Mouse (Mus musculus): ENCODE data around the gene Gm10260. TPM values are rescaled to one million over a fixed set of nuclear protein-coding genes. Genes with fewer than 3 reads are reported as not detected.

Gene Gm10260
- polyA plus RNA-seq, 1 experiment from 2014 or later: 9.0 TPM

DNA sequence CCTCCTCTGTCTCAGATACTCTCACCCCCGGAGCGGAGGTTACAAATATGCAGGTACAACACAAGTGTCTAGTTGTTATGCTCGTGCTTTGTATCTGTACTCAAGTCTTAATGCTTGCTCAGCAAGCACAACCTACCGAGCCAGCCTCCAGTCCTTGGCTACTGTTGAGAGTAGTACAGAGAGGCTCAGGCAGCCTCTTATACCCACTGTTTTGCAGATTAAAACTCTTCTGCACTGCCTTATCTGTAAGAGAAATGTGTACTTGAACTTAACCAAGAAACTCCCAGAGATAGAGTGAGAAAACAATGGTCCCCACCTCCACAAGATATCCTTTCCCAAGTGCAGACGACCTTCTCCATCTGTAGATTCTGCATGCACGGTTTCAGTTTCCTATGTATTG is 24.5 kb downstream of the Gm10260 start:
- no peaks in the 10 kb centered on the region for H3K36me3 ChIP-seq (ENCODE audit: control insufficient read depth, insufficient read depth, low read length)
- H3K9ac ChIP-seq (ENCODE audit: low read depth, low read length): no peak overlapping the region
- H3K4me2 ChIP-seq (replicated peaks; ENCODE audit: low read depth, low read length): no peak overlapping the region
- no peak overlapping the region for H3K27ac ChIP-seq (ENCODE audit: low read depth, low read length)
- H3K9me3 ChIP-seq (ENCODE audit: control insufficient read depth, low read length): no peaks in the 10 kb centered on the region
- WGBS: 88% methylated on average over 6 of the region's 6 CpGs
- H3K4me1 ChIP-seq (ENCODE audit: control insufficient read depth, insufficient read depth, low read length): no peaks in the 10 kb centered on the region
- H3K27me3 ChIP-seq (ENCODE audit: control insufficient read depth, insufficient read depth, low read length): no peaks in the 10 kb centered on the region
- no peak overlapping the region for H3K4me3 ChIP-seq (ENCODE audit: low read length)
- ATAC-seq (ENCODE audit: low FRiP score, low TSS enrichment): no peak

DNA sequence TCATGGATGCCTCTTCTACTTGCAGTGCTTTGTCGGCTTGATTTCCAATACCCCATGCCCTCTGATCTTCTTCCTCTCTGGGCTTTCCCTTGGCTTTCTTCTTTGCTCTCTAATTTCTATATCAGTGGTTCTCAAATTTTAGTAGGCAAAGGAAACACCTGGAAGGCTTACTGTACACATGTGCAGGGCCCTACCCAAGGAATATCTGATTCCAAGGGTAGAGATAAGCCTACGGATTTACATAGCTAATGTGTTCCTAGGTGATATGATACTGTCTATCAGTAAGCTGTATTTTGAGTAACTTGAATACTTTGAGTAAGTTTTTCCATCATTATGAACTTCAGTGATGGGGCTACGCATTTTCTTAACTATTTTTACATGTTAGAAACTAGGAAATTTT is 25.7 kb downstream of the Gm10260 start:
- WGBS: 90% methylated on average over 3 of the region's 3 CpGs
- H3K36me3 ChIP-seq (ENCODE audit: control insufficient read depth, insufficient read depth, low read length): no peaks in the 10 kb centered on the region
- H3K9ac ChIP-seq (ENCODE audit: low read depth, low read length): no peak overlapping the region
- H3K9me3 ChIP-seq (ENCODE audit: control insufficient read depth, low read length): no peaks in the 10 kb centered on the region
- no peak overlapping the region for H3K4me3 ChIP-seq (ENCODE audit: low read length)
- H3K4me2 ChIP-seq (replicated peaks; ENCODE audit: low read depth, low read length): no peak overlapping the region
- no peaks in the 10 kb centered on the region for H3K4me1 ChIP-seq (ENCODE audit: control insufficient read depth, insufficient read depth, low read length)
- H3K27me3 ChIP-seq (ENCODE audit: control insufficient read depth, insufficient read depth, low read length): no peaks in the 10 kb centered on the region
- H3K27ac ChIP-seq (ENCODE audit: low read depth, low read length): no peak overlapping the region
- ATAC-seq (ENCODE audit: low FRiP score, low TSS enrichment): no peak

DNA sequence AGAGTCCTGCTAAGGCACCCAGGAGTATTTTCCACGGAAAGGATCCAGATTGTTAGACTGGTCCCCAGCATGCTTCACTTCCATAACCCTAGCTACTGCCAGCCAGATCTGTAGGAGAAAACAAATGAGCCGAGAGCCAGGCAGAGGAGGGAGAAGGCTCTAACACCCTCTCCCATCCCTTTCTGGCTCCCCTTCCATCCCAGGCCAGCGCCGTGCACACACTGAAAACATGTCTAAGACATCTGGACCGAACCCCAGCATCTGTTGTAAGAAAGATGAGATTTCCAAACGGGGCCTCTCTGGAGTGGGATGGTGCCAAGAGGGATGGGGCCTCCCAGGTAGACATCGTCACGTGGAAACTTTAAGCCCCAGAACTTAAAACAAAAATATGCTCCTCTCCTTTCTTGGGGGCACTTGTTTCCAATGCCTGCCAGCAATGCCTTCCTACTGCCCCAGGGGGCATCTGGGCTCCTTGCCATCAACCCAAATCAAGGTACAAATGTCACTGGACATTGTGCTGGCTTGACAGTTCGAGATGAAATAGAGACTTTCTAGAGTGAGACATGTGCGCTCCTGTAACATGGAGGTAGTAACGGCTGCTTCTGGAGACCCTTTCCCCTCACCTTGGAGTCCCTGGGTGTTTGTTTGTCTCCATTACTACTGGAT is 35.1 kb downstream of the Gm10260 start:
- no peaks in the 10 kb centered on the region for H3K9me3 ChIP-seq (ENCODE audit: control insufficient read depth, low read length)
- no peaks in the 10 kb centered on the region for H3K4me1 ChIP-seq (ENCODE audit: control insufficient read depth, insufficient read depth, low read length)
- no peak overlapping the region for H3K27ac ChIP-seq (ENCODE audit: low read depth, low read length)
- no peak overlapping the region for H3K4me2 ChIP-seq (replicated peaks; ENCODE audit: low read depth, low read length)
- no peaks in the 10 kb centered on the region for H3K27me3 ChIP-seq (ENCODE audit: control insufficient read depth, insufficient read depth, low read length)
- no peaks in the 10 kb centered on the region for H3K36me3 ChIP-seq (ENCODE audit: control insufficient read depth, insufficient read depth, low read length)
- no peak for ATAC-seq (ENCODE audit: low FRiP score, low TSS enrichment)
- 80% methylated on average over 11 of the region's 11 CpGs for WGBS
- no peak overlapping the region for H3K9ac ChIP-seq (ENCODE audit: low read depth, low read length)
- no peak overlapping the region for H3K4me3 ChIP-seq (ENCODE audit: low read length)

DNA sequence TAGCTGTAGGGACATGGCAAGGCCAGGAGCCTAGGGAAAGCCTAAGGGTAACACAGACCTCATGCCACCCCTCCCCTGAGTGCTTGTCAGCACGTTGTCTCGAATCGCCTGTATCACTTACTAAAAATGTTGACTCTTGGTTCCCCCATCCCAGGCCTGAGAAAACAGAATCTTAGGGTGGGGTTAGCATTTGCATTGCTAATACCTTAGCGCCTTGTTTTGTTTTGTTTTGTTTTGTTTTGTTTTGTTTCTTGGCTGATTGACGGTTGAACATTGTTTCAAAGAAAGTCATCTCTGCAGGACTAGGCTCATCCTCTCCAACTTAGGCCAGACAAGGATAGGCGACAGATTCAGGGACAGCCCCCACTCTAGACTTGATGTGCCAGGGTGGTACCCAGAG is 35.9 kb downstream of the Gm10260 start:
- no peak overlapping the region for H3K4me3 ChIP-seq (ENCODE audit: low read length)
- no peak overlapping the region for H3K27ac ChIP-seq (ENCODE audit: low read depth, low read length)
- ATAC-seq (ENCODE audit: low FRiP score, low TSS enrichment): no peak
- no peaks in the 10 kb centered on the region for H3K27me3 ChIP-seq (ENCODE audit: control insufficient read depth, insufficient read depth, low read length)
- no peaks in the 10 kb centered on the region for H3K9me3 ChIP-seq (ENCODE audit: control insufficient read depth, low read length)
- no peaks in the 10 kb centered on the region for H3K4me1 ChIP-seq (ENCODE audit: control insufficient read depth, insufficient read depth, low read length)
- H3K9ac ChIP-seq (ENCODE audit: low read depth, low read length): no peak overlapping the region
- H3K36me3 ChIP-seq (ENCODE audit: control insufficient read depth, insufficient read depth, low read length): no peaks in the 10 kb centered on the region
- H3K4me2 ChIP-seq (replicated peaks; ENCODE audit: low read depth, low read length): no peak overlapping the region
- WGBS: 73% methylated on average over 6 of the region's 6 CpGs

DNA sequence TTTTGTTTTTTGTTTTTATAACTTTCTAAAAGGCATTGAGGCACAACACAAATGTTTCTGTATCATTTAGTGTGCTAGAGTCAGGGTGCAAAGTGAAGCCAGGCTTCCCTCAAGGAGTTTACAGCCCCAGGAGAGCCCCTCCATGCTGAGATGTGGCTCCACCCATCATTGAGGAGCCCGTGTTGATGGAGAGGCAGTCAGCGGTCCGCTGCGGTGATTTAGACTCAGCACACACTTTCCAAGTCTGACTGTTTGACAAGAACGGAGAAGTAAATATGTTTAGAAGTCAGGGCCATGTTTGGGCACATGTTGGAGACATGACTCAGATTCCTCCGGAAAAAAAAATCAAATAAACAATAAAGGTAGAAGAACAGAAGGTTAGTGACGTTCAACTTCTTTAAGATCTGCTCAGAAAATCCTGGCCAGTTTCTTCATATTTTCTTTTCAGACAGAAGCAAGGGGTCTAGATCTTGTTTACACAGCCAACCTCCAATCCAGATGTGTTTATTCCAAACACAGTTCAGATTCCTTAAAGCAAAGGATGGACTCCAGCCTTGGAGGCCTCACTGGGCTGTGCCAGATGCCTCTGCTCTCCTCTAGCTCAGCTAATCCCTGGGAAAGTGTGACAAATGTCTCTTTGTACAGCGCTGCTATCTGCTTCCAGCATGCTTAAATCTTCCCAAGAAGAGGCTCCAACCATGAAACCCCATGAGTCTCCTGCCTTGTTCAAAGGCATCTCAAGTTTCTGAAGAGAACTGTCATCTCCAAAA is 47.7 kb downstream of the Gm10260 start:
- H3K27me3 ChIP-seq (ENCODE audit: control insufficient read depth, insufficient read depth, low read length): no peaks in the 10 kb centered on the region
- ATAC-seq (ENCODE audit: low FRiP score, low TSS enrichment): no peak
- no peaks in the 10 kb centered on the region for H3K36me3 ChIP-seq (ENCODE audit: control insufficient read depth, insufficient read depth, low read length)
- H3K9ac ChIP-seq (ENCODE audit: low read depth, low read length): no peak overlapping the region
- no peaks in the 10 kb centered on the region for H3K4me1 ChIP-seq (ENCODE audit: control insufficient read depth, insufficient read depth, low read length)
- 54% methylated on average over 8 of the region's 8 CpGs for WGBS
- no peak overlapping the region for H3K4me2 ChIP-seq (replicated peaks; ENCODE audit: low read depth, low read length)
- no peaks in the 10 kb centered on the region for H3K9me3 ChIP-seq (ENCODE audit: control insufficient read depth, low read length)
- no peak overlapping the region for H3K4me3 ChIP-seq (ENCODE audit: low read length)
- H3K27ac ChIP-seq (ENCODE audit: low read depth, low read length): no peak overlapping the region

DNA sequence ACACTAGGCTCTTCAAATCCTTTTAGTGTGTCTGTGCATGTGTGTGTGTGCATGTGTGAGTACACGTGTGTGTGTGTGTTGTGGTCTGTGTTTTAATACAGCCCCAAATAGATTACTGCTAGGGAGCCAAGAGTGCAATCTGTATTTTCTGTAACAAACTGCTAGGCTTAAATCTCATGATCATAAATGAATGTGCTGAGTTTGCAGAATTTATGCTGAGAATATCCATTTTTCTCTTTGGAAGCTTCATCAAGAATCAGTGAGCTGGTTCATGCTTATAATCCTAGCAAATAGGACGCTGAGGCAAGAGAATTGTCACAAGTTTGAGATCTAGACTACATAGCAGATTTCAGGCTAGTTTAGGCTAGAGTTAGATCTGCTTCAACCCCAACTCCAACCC is 48.9 kb downstream of the Gm10260 start:
- Histone ChIP-seq H3K27ac (ENCODE audit: low read depth, low read length) (no peak overlapping the region), H3K9me3 (ENCODE audit: control insufficient read depth, low read length) (no peaks in the 10 kb centered on the region), H3K4me2 (replicated peaks; ENCODE audit: low read depth, low read length) (no peak overlapping the region), H3K36me3 (ENCODE audit: control insufficient read depth, insufficient read depth, low read length) (no peaks in the 10 kb centered on the region), H3K9ac (ENCODE audit: low read depth, low read length) (no peak overlapping the region), H3K4me1 (ENCODE audit: control insufficient read depth, insufficient read depth, low read length) (no peaks in the 10 kb centered on the region), H3K4me3 (ENCODE audit: low read length) (no peak overlapping the region), H3K27me3 (ENCODE audit: control insufficient read depth, insufficient read depth, low read length) (no peaks in the 10 kb centered on the region)
- WGBS: 89% methylated on average over 2 of the region's 2 CpGs
- ATAC-seq (ENCODE audit: low FRiP score, low TSS enrichment): no peak
